Mouse (Mus musculus): ENCODE results near the gene Olfr1253. TPM values are rescaled to one million over a fixed set of nuclear protein-coding genes. Genes with fewer than 3 reads are reported as not detected.

Gene Olfr1253
- not detected for total RNA-seq (2022)

GRCm38 (mm10) chr2:89756990-89757389, at the start of gene Olfr1253:
Olfr1253 (minus strand) TSS chr2:89757090.
- no peak for DNase-seq (ENCODE audit: low spot score)

GRCm38 (mm10) chr2:89799583-89799982, 42.7 kb upstream of the Olfr1253 start:
- no peak for DNase-seq (ENCODE audit: low spot score)

GRCm38 (mm10) chr2:89793519-89793918, 36.6 kb upstream of the Olfr1253 start, which contains the start of gene Olfr1254:
Olfr1254 (minus strand) TSS chr2:89793619.
- no peak for DNase-seq (ENCODE audit: low spot score)

GRCm38 (mm10) chr2:89724912-89725311, 32.0 kb downstream of the Olfr1253 start, which contains the start of gene Olfr1252:
Olfr1252 (minus strand) TSS chr2:89725012.
- DNase-seq (ENCODE audit: low spot score): no peak

Other genes starting within 250 kb of the Olfr1253 start
- gene Olfr1243, start 225.6 kb downstream of the Olfr1253 start, total RNA-seq (2022): not detected
- gene Olfr1245, start 178.6 kb downstream of the Olfr1253 start, total RNA-seq (2022): not detected
- not detected for gene Olfr1246, start 163.9 kb downstream of the Olfr1253 start, total RNA-seq (2022)
- not detected for gene Olfr1247, start 143.0 kb downstream of the Olfr1253 start, total RNA-seq (2022)
- gene Olfr1248, start 138.8 kb downstream of the Olfr1253 start, total RNA-seq (2022): not detected
- not detected for gene Olfr1249, start 122.1 kb downstream of the Olfr1253 start, total RNA-seq (2022)
- gene Olfr1250, start 95.6 kb downstream of the Olfr1253 start, total RNA-seq (2022): not detected
- gene Olfr1251, start 85.2 kb downstream of the Olfr1253 start, total RNA-seq (2022): not detected
- gene Olfr1252, start 32.1 kb downstream of the Olfr1253 start, total RNA-seq (2022): not detected
- not detected for gene Olfr1254, start 36.5 kb upstream of the Olfr1253 start, total RNA-seq (2022)
- not detected for gene Olfr1255, start 55.0 kb upstream of the Olfr1253 start, total RNA-seq (2022)
- not detected for gene Olfr1256, start 84.5 kb upstream of the Olfr1253 start, total RNA-seq (2022)
- not detected for gene Olfr48, start 91.1 kb upstream of the Olfr1253 start, total RNA-seq (2022)
- gene Olfr1257, start 121.3 kb upstream of the Olfr1253 start, total RNA-seq (2022): not detected
- not detected for gene Olfr1258, start 170.2 kb upstream of the Olfr1253 start, total RNA-seq (2022)
- not detected for gene Olfr1259, start 191.6 kb upstream of the Olfr1253 start, total RNA-seq (2022)
- not detected for gene Olfr1260, start 217.2 kb upstream of the Olfr1253 start, total RNA-seq (2022)
- gene Olfr1261, start 234.1 kb upstream of the Olfr1253 start, total RNA-seq (2022): not detected
- gene Olfr1262, start 243.1 kb upstream of the Olfr1253 start, total RNA-seq (2022): not detected